Mouse (Mus musculus) embryonic facial prominence, embryonic 14.5 days (tissue): ENCODE results near the gene Sun1. TPM values are rescaled to one million over a fixed set of nuclear protein-coding genes. Genes with fewer than 3 reads are reported as not detected.

Experiments
- ATAC-seq: fragments of 200-750 bp; cut with Nextera tagmentation; 2 replicates; pipeline ENCODE4 v1.8.0; 2017; ENCODE audit warnings: low read depth, moderate number of reproducible peaks, moderate TSS enrichment
- DNase-seq: peaks from one replicate; pipeline ENCODE4 v3.0.0-alpha.2; 2015; ENCODE audit warnings: low spot score
- H3K27ac ChIP-seq: fragments of 300-500 bp; sonication (generic); replicated peaks from 2 replicates; pipeline ENCODE4 v1.5.1; 2014; ENCODE audit warnings: low read depth, mild to moderate bottlenecking, low read length, moderate library complexity
- H3K27me3 ChIP-seq: fragments of 300-500 bp; sonication (generic); replicated peaks from 2 replicates; pipeline ENCODE4 v1.6.1; 2014; ENCODE audit warnings: low read length; ENCODE audit not compliant: control insufficient read depth, insufficient read depth
- H3K36me3 ChIP-seq: fragments of 300-500 bp; sonication (generic); 2 replicates; pipeline ENCODE4 v1.6.1; 2014; ENCODE audit warnings: low read length, mixed read lengths; ENCODE audit not compliant: control insufficient read depth, insufficient read depth
- H3K4me1 ChIP-seq: fragments of 300-500 bp; sonication (generic); 2 replicates; pipeline ENCODE4 v1.6.1; 2014; ENCODE audit warnings: antibody characterized with exemption, low read length; ENCODE audit not compliant: control insufficient read depth, insufficient read depth
- H3K4me2 ChIP-seq: fragments of 300-500 bp; sonication (generic); 2 replicates; pipeline ENCODE4 v1.6.1; 2014; ENCODE audit warnings: low read depth, mild to moderate bottlenecking, low read length, moderate library complexity, mixed read lengths
- H3K4me3 ChIP-seq: fragments of 300-500 bp; sonication (generic); 2 replicates; pipeline ENCODE4 v1.5.1; 2014; ENCODE audit warnings: low read depth, mild to moderate bottlenecking, low read length
- H3K9ac ChIP-seq: fragments of 300-500 bp; sonication (generic); 2 replicates; pipeline ENCODE4 v1.6.1; 2014; ENCODE audit warnings: low read depth, mild to moderate bottlenecking, low read length, moderate library complexity, mixed read lengths
- H3K9me3 ChIP-seq: fragments of 300-500 bp; sonication (generic); 2 replicates; pipeline ENCODE4 v1.6.1; 2016; ENCODE audit warnings: low read length; ENCODE audit not compliant: control insufficient read depth
- WGBS: fragments of 180-500 bp; shearing (Covaris S2); extraction: QIAGEN DNeasy Blood & Tissue Kit; methylation state at CpG from one replicate; pipeline ENCODE4 v1.1.7; 2014; 5-methylcytosine and 5-hydroxymethylcytosine counted together
- polyA plus RNA-seq: library from polyadenylated mRNA; unstranded; fragments of >200 nt; fragmentation: Nextera tagmentation; extraction: Ambion mirVana; gene quantifications from 2 replicates; pipeline ENCODE4 v1.2.1, GENCODE M21; 2014

Gene Sun1
- polyA plus RNA-seq, 1 experiment from 2014 or later: 59.5 TPM

- no peaks in the 10 kb centered on the region for H3K9me3 ChIP-seq
These were observed 48.4 kb downstream of the Sun1 start for GRCm38 (mm10) chr5:139248846-139249245.

GRCm38 (mm10) chr5:139251279-139251678 is 50.8 kb downstream of the Sun1 start:
- no peak for DNase-seq
- H3K4me2 ChIP-seq: peak overlapping the region; percentile 77
- peaks cover 12% of the 10 kb centered on the region for H3K4me1 ChIP-seq
- no peaks in the 10 kb centered on the region for H3K27me3 ChIP-seq
- peak overlapping the region; percentile 76 for H3K4me3 ChIP-seq
- H3K9me3 ChIP-seq: no peaks in the 10 kb centered on the region
- peak overlapping the region; percentile 83; the same call in 1 of the 2 replicates for H3K27ac ChIP-seq
- 83% methylated on average over 7 of the region's 7 CpGs for WGBS
- H3K9ac ChIP-seq: peak overlapping the region; percentile 87
- no peak for ATAC-seq
- peaks cover 40% of the 10 kb centered on the region for H3K36me3 ChIP-seq

More at GRCm38 (mm10) chr5:139248846-139249245, 48.4 kb downstream of the Sun1 start:
- Histone ChIP-seq H3K9ac (no peak overlapping the region), H3K4me2 (no peak overlapping the region), H3K4me1 (peaks cover 6% of the 10 kb centered on the region), H3K4me3 (no peak overlapping the region), H3K36me3 (peaks cover 64% of the 10 kb centered on the region), H3K27me3 (no peaks in the 10 kb centered on the region), H3K27ac (no peak overlapping the region)
- ATAC-seq (no peak), DNase-seq (no peak)
- 74% methylated on average over 3 of the region's 3 CpGs for WGBS

GRCm38 (mm10) chr5:139251736-139252080 is 51.3 kb downstream of the Sun1 start:
- ATAC-seq: peak; percentile 9
- H3K4me3 ChIP-seq: peak overlapping the region; percentile 76
- peak overlapping the region; percentile 77 for H3K4me2 ChIP-seq
- H3K27me3 ChIP-seq: no peaks in the 10 kb centered on the region
- H3K27ac ChIP-seq: peak overlapping the region; percentile 83
- H3K4me1 ChIP-seq: peaks cover 12% of the 10 kb centered on the region
- DNase-seq: no peak
- H3K9me3 ChIP-seq: no peaks in the 10 kb centered on the region
- peaks cover 35% of the 10 kb centered on the region for H3K36me3 ChIP-seq
- H3K9ac ChIP-seq: peak overlapping the region; percentile 87
- WGBS: under 1% methylated on average over 8 of the region's 8 CpGs

GRCm38 (mm10) chr5:139252081-139252909 is 51.9 kb downstream of the Sun1 start, which contains the start of gene Get4:
Get4 (plus strand) TSS chr5:139252324.
- H3K9me3 ChIP-seq: no peaks in the 10 kb centered on the region
- peaks cover 12% of the 10 kb centered on the region for H3K4me1 ChIP-seq
- H3K27ac ChIP-seq: peak within 1 kb of the TSS; percentile 91
- peaks cover 34% of the 10 kb centered on the region for H3K36me3 ChIP-seq
- DNase-seq (peak; percentile 100), ATAC-seq (peak; percentile 96)
- peak within 1 kb of the TSS; percentile 76 for H3K4me3 ChIP-seq
- no peaks in the 10 kb centered on the region for H3K27me3 ChIP-seq
- under 1% methylated on average over 60 of the region's 90 CpGs for WGBS
- H3K9ac ChIP-seq: peak within 1 kb of the TSS; percentile 87
- H3K4me2 ChIP-seq: peak within 1 kb of the TSS; percentile 94

GRCm38 (mm10) chr5:139252910-139253245 is 52.4 kb downstream of the Sun1 start:
- Histone ChIP-seq H3K27ac (peak overlapping the region; percentile 91), H3K36me3 (peaks cover 28% of the 10 kb centered on the region), H3K4me3 (peak overlapping the region; percentile 76), H3K9ac (peak overlapping the region; percentile 87), H3K27me3 (no peaks in the 10 kb centered on the region), H3K4me1 (peaks cover 12% of the 10 kb centered on the region), H3K4me2 (peak overlapping the region; percentile 94), H3K9me3 (no peaks in the 10 kb centered on the region)
- DNase-seq (no peak), ATAC-seq (peak; percentile 6)
- 0% methylated on average over 7 of the region's 7 CpGs for WGBS

- Histone ChIP-seq H3K9ac (peak overlapping the region; percentile 87), H3K27ac (peak overlapping the region; percentile 91), H3K36me3 (peaks cover 24% of the 10 kb centered on the region), H3K4me3 (peak overlapping the region; percentile 76), H3K9me3 (no peaks in the 10 kb centered on the region), H3K4me1 (peaks cover 12% of the 10 kb centered on the region), H3K4me2 (peak overlapping the region; percentile 94), H3K27me3 (no peaks in the 10 kb centered on the region)
- ATAC-seq (no peak), DNase-seq (peak; percentile 67)
- WGBS: 3% methylated on average over 6 of the region's 6 CpGs
These were observed 52.9 kb downstream of the Sun1 start for GRCm38 (mm10) chr5:139253301-139253741.

GRCm38 (mm10) chr5:139254938-139255337 is 54.5 kb downstream of the Sun1 start:
- no peak overlapping the region for H3K9ac ChIP-seq
- 80% methylated on average over 6 of the region's 6 CpGs for WGBS

GRCm38 (mm10) chr5:139255777-139256176 is 55.3 kb downstream of the Sun1 start:
- Histone ChIP-seq H3K4me1 (peaks cover 12% of the 10 kb centered on the region), H3K27me3 (no peaks in the 10 kb centered on the region), H3K4me3 (no peak overlapping the region), H3K4me2 (no peak overlapping the region), H3K36me3 (peaks cover 16% of the 10 kb centered on the region; the same call in 1 of the 2 replicates), H3K9ac (no peak overlapping the region), H3K27ac (no peak overlapping the region), H3K9me3 (no peaks in the 10 kb centered on the region)
- ATAC-seq: no peak
- DNase-seq: no peak
- 86% methylated on average over 6 of the region's 6 CpGs for WGBS

More at GRCm38 (mm10) chr5:139254938-139255337, 54.5 kb downstream of the Sun1 start:
- Histone ChIP-seq H3K27ac (no peak overlapping the region), H3K4me2 (no peak overlapping the region), H3K4me3 (no peak overlapping the region), H3K9me3 (no peaks in the 10 kb centered on the region), H3K36me3 (peaks cover 13% of the 10 kb centered on the region; the same call in 1 of the 2 replicates), H3K4me1 (peaks cover 12% of the 10 kb centered on the region), H3K27me3 (no peaks in the 10 kb centered on the region)
- ATAC-seq (no peak), DNase-seq (no peak)
